Mouse (Mus musculus): ENCODE results near the gene Abcb11.
"Not testable (repeated sequence)": the region's sequence is repeated elsewhere in the genome, so short reads cannot be mapped to it uniquely, and the experiment has no call there.

The Abcb11 gene

GRCm38 (mm10) chr2:69342496-69343221 lies at the start of gene Abcb11:
Abcb11 (minus strand) TSS chr2:69342616.
- DNase-seq (ENCODE audit: low read depth, low spot score): no peak

GRCm38 (mm10) chr2:69386118-69386871 lies 43.9 kb upstream of the Abcb11 start:
- no peak for DNase-seq (ENCODE audit: low read depth, low spot score)

- no peak for DNase-seq (ENCODE audit: low read depth, low spot score)
These were observed 40.4 kb upstream of the Abcb11 start for GRCm38 (mm10) chr2:69382838-69383237.

GRCm38 (mm10) chr2:69381740-69382139 lies 39.3 kb upstream of the Abcb11 start:
- no peak for DNase-seq (ENCODE audit: low read depth, low spot score)

GRCm38 (mm10) chr2:69380281-69380680 lies 37.9 kb upstream of the Abcb11 start, which contains the start of gene Dhrs9:
Dhrs9 (plus strand) TSS chr2:69380445.
- DNase-seq (ENCODE audit: low read depth, low spot score): no peak

- no peak for DNase-seq (ENCODE audit: low read depth, low spot score)
These were observed 37.4 kb upstream of the Abcb11 start for GRCm38 (mm10) chr2:69379801-69380200.

- DNase-seq (ENCODE audit: low read depth, low spot score): no peak
These were observed 34.4 kb upstream of the Abcb11 start for GRCm38 (mm10) chr2:69376780-69377179.

- no peak for DNase-seq (ENCODE audit: low read depth, low spot score)
These were observed 22.9 kb upstream of the Abcb11 start for GRCm38 (mm10) chr2:69365275-69365674.

GRCm38 (mm10) chr2:69364831-69365230 lies 22.4 kb upstream of the Abcb11 start:
- DNase-seq (ENCODE audit: low read depth, low spot score): no peak

- DNase-seq (ENCODE audit: low read depth, low spot score): not testable (repeated sequence)
These were observed 13.0 kb upstream of the Abcb11 start for GRCm38 (mm10) chr2:69355402-69355801.

- DNase-seq (ENCODE audit: low read depth, low spot score): no peak
These were observed 910 bp downstream of the Abcb11 start for GRCm38 (mm10) chr2:69341506-69341905.

- not testable (repeated sequence) for DNase-seq (ENCODE audit: low read depth, low spot score)
These were observed 10.9 kb downstream of the Abcb11 start for GRCm38 (mm10) chr2:69331523-69331922.

GRCm38 (mm10) chr2:69328509-69329163 lies 13.8 kb downstream of the Abcb11 start:
- DNase-seq (ENCODE audit: low read depth, low spot score): no peak

GRCm38 (mm10) chr2:69324881-69325660 lies 17.3 kb downstream of the Abcb11 start:
- no peak for DNase-seq (ENCODE audit: low read depth, low spot score)

GRCm38 (mm10) chr2:69323018-69323417 lies 19.4 kb downstream of the Abcb11 start:
- no peak for DNase-seq (ENCODE audit: low read depth, low spot score)

GRCm38 (mm10) chr2:69321457-69321856 lies 21.0 kb downstream of the Abcb11 start:
- no peak for DNase-seq (ENCODE audit: low read depth, low spot score)

GRCm38 (mm10) chr2:69311337-69311736 lies 31.1 kb downstream of the Abcb11 start:
- no peak for DNase-seq (ENCODE audit: low read depth, low spot score)

- DNase-seq (ENCODE audit: low read depth, low spot score): no peak
These were observed 34.3 kb downstream of the Abcb11 start for GRCm38 (mm10) chr2:69308136-69308535.

GRCm38 (mm10) chr2:69300568-69300967 lies 41.8 kb downstream of the Abcb11 start:
- not testable (repeated sequence) for DNase-seq (ENCODE audit: low read depth, low spot score)

- no peak for DNase-seq (ENCODE audit: low read depth, low spot score)
These were observed 47.9 kb downstream of the Abcb11 start for GRCm38 (mm10) chr2:69294508-69294907.

GRCm38 (mm10) chr2:69288989-69289388 lies 53.4 kb downstream of the Abcb11 start:
- no peak for DNase-seq (ENCODE audit: low read depth, low spot score)

GRCm38 (mm10) chr2:69275875-69276274 lies 66.5 kb downstream of the Abcb11 start:
- peak; percentile 45 for DNase-seq (ENCODE audit: low read depth, low spot score)
